Mouse (Mus musculus): Measurements from ENCODE around the gene Hormad2. TPM values are rescaled to one million over a fixed set of nuclear protein-coding genes. Genes with fewer than 3 reads are reported as not detected.

The Hormad2 gene
- total RNA-seq (2023): 1 to 10 TPM in 1 of 2 experiments, under 1 TPM in 1; 0.76 to 1.0 TPM

GRCm38 (mm10) chr11:4440978-4441377 lies at the start of gene Hormad2:
Gene Hormad2 (minus strand): TSS chr11:4441105.

Other genes starting within 250 kb of the Hormad2 start
- gene Castor1, start 222.9 kb downstream of the Hormad2 start, total RNA-seq (2023): 1 to 10 TPM; 2.6 to 4.3 TPM
- 10 to 100 TPM; 74.4 to 81.8 TPM for gene Osm, start 204.7 kb downstream of the Hormad2 start, total RNA-seq (2023)
- 1 to 10 TPM; 2.3 to 3.4 TPM for gene Lif, start 183.5 kb downstream of the Hormad2 start, total RNA-seq (2023)
- 10 to 100 TPM; 91.2 to 93.6 TPM for gene Mtmr3, start 153.8 kb upstream of the Hormad2 start, total RNA-seq (2023)
- gene Gm11032, start 179.0 kb upstream of the Hormad2 start, total RNA-seq (2023): not detected
- gene Ascc2, start 196.6 kb upstream of the Hormad2 start, total RNA-seq (2023): 10 to 100 TPM; 28.3 to 31.2 TPM

All from monocyte, adult 59 days (primary cell).